Mouse (Mus musculus) kidney, postnatal 4 days (tissue): ENCODE data around the gene Dnase2a.
A peak's percentile ranks its signal among the peaks of the same experiment; 100 is the strongest.

Source experiments
- DNase-seq, 2 experiments: peaks; one replicate each; pipeline ENCODE4 v3.0.0; 2021; ENCODE audit warnings: mixed read lengths in 2 of 2

Gene Dnase2a

DNA sequence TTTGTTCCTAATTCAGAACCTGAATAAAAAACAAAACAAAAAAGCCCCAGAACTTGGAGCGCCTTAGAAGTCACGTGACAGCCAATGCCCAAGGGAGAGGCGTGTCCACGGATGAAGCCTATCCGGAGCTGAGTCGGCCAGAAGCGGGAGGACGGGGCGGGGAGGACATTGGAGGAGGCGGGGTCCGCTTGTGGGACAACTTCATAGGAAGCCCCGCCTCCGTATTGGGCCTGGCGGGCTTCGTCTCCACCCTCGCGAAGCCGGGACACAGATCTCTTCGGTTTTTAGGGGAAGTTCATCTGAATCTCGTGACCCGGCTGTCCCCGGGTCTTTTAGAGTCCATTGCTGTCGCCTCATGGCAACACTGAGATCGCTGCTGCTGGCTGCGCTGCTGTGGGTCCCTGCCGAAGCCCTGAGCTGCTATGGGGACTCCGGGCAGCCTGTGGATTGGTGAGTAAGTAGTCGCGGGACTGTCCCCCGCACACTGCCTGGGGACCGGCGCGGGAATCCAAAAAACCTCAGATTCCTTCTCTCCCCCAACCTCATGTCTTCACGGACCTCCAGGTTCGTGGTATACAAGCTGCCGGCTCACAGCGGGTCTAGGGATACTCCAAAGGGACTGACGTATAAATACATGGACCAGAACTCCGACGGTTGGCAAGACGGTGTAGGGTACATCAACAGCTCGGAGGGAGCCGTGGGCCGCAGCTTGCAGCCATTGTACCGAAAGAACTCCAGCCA is at the start of gene Dnase2a:
Gene Dnase2a (plus strand): TSS at position 140 of the 741 bp plus-strand sequence.
- DNase-seq: peak; percentile 97 to 98

- DNase-seq: peak; percentile 91 to 94
Measured at GRCm38 (mm10) chr8:84871376-84872308, 36.7 kb upstream of the Dnase2a start, which contains the start of gene Syce2. Syce2 (plus strand) TSS chr8:84872111.

GRCm38 (mm10) chr8:84872309-84872965 is 35.9 kb upstream of the Dnase2a start:
- DNase-seq: peak; percentile 52 to 70

- DNase-seq: no peak
Measured at GRCm38 (mm10) chr8:84873016-84873415, 35.3 kb upstream of the Dnase2a start.

DNA sequence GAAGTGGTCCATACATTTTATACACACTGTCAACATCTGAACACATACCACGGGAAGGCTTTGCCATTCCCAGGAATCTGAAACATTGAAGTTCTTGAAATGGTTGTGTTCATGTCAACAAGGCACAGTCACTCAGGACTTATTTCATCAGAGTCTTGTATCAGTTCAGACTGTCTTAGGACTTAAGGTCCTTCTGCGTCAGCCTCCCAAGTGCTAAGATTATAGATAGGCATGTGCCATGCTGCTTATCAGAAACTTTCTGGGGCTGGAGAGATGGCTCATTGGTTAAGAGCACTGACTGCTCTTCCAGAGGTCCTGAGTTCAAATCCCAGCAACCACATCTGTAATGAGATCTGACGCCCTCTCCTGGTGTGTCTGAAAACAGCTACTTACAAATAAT is 34.0 kb upstream of the Dnase2a start:
- no peak for DNase-seq

GRCm38 (mm10) chr8:84877297-84878035 is 30.9 kb upstream of the Dnase2a start:
- DNase-seq: no peak

DNA sequence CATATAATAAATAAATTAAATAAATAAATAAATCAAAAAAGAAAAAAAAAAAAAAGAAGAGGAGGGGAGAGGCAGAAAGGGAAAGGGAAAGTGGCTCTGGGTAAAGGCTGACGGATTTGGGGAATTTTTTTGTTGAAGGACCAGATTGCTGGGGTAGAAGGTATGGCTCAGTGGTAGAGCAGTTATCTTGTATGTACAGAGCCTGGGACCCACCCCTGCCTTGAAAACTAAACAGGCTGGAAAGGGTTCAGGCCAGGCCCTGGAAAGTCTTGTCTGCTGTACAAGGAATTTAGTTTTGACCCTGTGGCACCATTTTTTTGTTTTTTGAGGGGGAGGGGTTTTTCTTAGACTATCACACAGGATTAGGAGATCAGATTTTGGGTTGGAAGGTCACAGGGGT is 29.4 kb upstream of the Dnase2a start:
- no peak for DNase-seq

DNA sequence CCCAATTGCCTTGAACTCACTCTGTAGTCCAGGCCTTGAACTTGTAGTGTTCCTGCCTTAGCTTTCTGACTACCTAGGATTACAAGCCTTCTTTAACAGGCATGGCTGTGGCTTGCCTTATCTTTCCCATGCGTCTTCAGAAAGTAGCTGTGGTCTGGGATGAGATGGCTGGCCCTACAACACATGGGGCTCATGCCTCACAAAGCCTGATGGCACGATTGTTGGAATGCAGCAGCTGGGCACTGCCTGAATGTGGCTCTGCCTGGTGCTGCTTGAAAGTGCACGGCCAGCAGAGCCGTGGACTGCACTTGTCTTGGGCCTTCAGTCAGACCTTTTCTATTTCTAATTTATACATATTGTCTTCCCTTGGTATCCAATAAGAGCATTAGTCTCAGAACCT is 23.6 kb upstream of the Dnase2a start:
- no peak for DNase-seq

DNA sequence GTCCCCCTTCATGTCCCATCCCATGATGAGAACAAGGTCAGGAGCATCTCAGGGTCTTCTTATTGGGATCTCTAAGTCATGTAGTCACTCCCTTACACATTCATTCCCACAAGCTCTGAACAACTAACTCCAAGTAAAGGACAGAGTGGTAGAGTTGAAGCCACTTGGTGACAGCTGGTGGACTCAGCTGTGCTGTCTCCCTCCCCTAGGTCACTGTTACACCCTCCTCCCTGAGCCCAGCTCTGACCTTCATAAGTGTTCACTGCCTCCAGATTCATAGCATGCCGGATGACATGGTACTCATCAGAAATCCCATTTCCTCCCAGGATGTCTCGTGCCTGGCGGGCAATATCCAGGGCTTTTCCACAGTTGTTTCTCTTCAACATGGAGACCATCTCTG is 20.1 kb upstream of the Dnase2a start:
- DNase-seq: no peak

DNA sequence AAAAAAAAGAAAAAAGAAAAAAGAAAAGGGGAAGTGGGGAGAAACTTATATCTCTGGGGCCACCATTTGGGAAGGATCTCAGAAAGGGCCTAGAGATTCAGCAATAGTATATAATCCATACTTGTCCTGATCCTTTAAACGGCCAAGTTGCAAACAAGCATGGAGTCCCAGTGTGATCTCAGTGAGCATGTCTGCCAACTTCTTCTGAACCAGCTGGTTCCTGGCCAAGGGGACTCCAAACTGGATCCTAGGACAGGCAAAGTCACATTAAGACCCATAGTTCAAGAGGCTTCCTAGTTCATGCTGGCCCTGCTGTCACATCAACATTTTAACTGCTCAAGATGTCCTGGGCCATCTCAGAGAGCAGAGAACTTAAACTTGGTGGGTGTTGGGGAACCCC is 19.2 kb upstream of the Dnase2a start:
- DNase-seq: no peak

GRCm38 (mm10) chr8:84892993-84893708 is 15.2 kb upstream of the Dnase2a start:
- DNase-seq: no peak

DNA sequence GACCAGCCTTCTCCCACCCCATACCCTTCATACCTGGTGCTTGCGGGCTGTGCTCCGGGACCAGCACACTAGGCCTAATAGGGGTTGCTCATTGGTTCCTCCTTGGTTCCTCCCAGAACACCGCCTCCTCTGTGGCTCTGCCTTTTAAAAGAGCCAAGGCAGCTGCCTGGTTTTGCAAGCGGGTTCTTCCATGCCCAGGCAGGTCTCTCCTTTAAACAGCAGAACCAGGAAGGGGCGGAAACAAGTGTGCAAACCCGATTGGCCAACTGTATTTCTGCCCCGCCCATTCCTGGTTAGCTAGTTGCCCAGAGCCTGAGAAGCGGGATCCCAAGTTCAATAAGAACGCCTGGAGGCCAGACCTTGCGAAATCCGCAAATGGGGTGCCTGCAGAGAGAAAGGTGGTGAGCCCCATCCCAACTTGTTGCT is 14.6 kb upstream of the Dnase2a start, which contains the start of gene Gcdh:
Gene Gcdh (minus strand): TSS at position 213 of the 426 bp plus-strand sequence.
- peak; percentile 88 to 93 for DNase-seq

- DNase-seq: no peak
Measured at GRCm38 (mm10) chr8:84895963-84896362, 12.4 kb upstream of the Dnase2a start.

DNA sequence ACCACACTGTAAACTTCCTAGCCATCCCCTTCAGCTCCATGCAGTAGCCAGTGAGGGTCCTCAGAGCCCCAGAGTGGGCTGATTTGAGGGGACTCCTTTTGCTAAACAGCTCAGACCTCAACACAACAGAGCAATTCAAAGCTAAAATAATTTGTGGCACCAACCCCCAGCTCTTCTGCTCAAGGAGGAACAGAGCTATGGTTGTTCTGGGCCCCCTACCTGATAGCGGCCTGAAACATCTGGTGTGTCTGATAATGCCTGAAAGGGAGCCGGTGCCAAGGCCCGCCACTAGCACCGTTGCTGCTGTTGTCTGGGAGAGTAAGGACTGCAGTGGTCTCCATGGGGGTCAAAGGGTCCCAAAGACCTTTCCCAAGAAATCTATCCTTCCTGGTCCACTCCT is 7.3 kb upstream of the Dnase2a start:
- DNase-seq: no peak

GRCm38 (mm10) chr8:84901752-84902151 is 6.6 kb upstream of the Dnase2a start, which contains the start of gene Klf1:
Klf1 (plus strand) TSS chr8:84901928.
- no peak for DNase-seq

GRCm38 (mm10) chr8:84902367-84902919 is 5.9 kb upstream of the Dnase2a start:
- no peak for DNase-seq

GRCm38 (mm10) chr8:84902920-84903661 is 5.3 kb upstream of the Dnase2a start:
- DNase-seq: peak; percentile 96 to 97

- DNase-seq: no peak
Measured at GRCm38 (mm10) chr8:84904351-84904750, 4.0 kb upstream of the Dnase2a start.

GRCm38 (mm10) chr8:84907037-84907436 is 1.3 kb upstream of the Dnase2a start:
- DNase-seq: no peak

DNA sequence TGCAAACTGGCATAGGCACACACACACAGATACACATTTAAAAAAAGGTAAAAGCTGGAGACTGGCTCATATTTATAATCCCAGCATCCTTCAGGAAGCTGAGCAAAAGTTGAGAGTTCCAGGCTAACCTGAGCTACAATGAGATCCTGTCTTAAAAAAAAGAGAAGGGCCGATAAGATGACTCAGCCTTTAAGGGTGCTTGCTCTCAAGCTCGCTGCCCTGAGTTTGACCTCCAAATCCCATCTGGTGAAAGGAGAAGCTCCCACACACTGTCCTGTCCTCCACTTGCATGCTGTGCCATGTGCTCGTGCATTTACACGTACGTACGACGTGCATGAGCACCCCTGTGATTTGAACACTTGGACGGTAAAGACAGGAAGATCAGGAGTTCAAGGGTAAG is 867 bp upstream of the Dnase2a start:
- no peak for DNase-seq
